Mouse (Mus musculus) cerebellum, adult 2 months (tissue): ENCODE results near the gene Zfhx3. TPM values are rescaled to one million over a fixed set of nuclear protein-coding genes. Genes with fewer than 3 reads are reported as not detected.
A peak's percentile ranks its signal among the peaks of the same experiment; 100 is the strongest.

Experiments used
- DNase-seq, 2 experiments: peaks; one replicate each; pipeline ENCODE4 v3.0.0; 2021
- H3K27ac ChIP-seq: fragments of 200-500 bp; 2 replicates; pipeline ENCODE4 v1.5.1; 2012; ENCODE audit warnings: low read length, control low read depth, inconsistent platforms; ENCODE audit not compliant: insufficient read depth
- H3K27me3 ChIP-seq: fragments of 200-500 bp; 2 replicates; pipeline ENCODE4 v1.6.1; 2012; ENCODE audit warnings: inconsistent platforms, mild to moderate bottlenecking, low read length, moderate library complexity; ENCODE audit not compliant: control insufficient read depth, insufficient read depth
- H3K4me1 ChIP-seq: fragments of 200-500 bp; 2 replicates; pipeline ENCODE4 v1.6.1; 2011; ENCODE audit warnings: low read length; ENCODE audit not compliant: control insufficient read depth, insufficient read depth
- H3K4me3 ChIP-seq: fragments of 200-500 bp; replicated peaks from 2 replicates; pipeline ENCODE3; 2011; ENCODE audit warnings: mild to moderate bottlenecking, low read depth, low read length, control low read depth; ENCODE audit not compliant: insufficient read depth
- CTCF ChIP-seq: fragments of 200-500 bp; IDR thresholded peaks from 2 replicates; pipeline ENCODE4 v1.5.1; 2011; ENCODE audit warnings: low read depth, mild to moderate bottlenecking, control low read depth, low read length, moderate library complexity, borderline replicate concordance; ENCODE audit not compliant: insufficient read depth
- POLR2A ChIP-seq: fragments of 200-500 bp; IDR thresholded peaks from 2 replicates; pipeline ENCODE4 v1.6.1; 2011; ENCODE audit warnings: low read length, control low read depth, borderline replicate concordance; ENCODE audit not compliant: insufficient read depth
- WGBS: fragments of 180-500 bp; shearing (Covaris S2); methylation state at CpG from one replicate; pipeline ENCODE4 v1.1.7; 2018; 5-methylcytosine and 5-hydroxymethylcytosine counted together
- polyA plus RNA-seq: library from polyadenylated mRNA; depleted of rRNA; stranded (reverse); fragments of >200 nt; gene quantifications from 2 replicates; pipeline ENCODE4 v1.2.3, GENCODE M21; 2012

Zfhx3 gene
- polyA plus RNA-seq, 1 experiment: 3.3 TPM

DNA sequence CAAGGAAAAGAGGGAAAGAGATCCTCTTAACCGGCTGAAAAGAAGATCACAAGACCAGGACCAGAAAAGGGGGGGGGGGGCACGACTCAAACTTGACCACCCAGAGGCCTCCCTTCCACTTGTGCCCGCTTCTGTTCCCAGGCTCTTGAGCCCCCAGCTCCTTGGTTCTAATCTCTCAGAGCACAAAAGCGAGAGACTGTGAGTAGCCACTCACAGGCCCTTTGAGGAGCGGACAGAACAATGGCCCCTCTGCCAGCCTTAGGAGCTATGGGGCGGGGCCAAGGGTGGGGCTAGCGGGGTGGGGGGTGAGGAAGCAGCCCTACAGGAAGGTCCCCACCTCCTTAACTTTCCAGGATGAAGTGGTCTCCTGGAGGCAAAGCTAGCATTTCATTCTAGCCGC is 508.4 kb downstream of the Zfhx3 start:
- Histone ChIP-seq H3K4me1 (no peaks in the 10 kb centered on the region), H3K27ac (no peak overlapping the region), H3K4me3 (no peak overlapping the region), H3K27me3 (no peaks in the 10 kb centered on the region)
- no peak for DNase-seq
- WGBS: 29% methylated on average over 8 of the region's 8 CpGs
- TF ChIP-seq POLR2A (no peak), CTCF (no peak)

DNA sequence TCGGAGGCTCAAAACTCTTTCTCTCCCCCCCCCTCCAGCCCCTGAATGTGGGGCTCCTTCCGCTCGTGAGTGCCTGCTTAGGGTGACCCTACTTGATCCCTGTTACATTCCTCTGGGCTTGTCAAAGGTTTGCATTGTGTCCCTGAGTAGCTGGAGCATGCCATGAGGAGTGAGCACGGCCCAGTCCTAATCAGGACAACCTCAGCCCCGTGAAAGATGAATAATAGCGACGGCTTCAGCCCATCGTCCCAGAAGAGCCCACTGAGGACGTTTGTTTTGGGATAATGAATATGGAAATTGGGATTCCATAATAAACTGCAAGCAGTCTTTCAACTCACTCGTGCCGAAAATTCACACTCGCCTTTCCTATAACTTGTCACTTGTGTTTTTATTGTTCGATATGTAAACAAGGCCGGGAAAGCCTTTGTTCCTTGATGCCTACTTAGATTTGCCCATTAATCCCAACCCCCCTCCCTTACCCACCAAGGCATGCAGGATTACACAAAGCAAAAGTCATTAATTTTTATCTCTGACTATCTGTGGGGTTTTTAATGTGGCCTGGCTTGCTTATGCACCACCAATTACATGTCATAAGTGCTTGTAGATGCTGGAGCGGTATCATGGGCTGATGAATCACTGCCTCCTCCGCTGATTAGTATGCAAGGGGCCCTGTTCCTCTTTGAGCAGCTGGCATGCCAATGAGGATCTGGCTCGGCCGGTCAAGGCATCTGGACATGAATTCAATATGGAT is 512.3 kb downstream of the Zfhx3 start:
- no peaks in the 10 kb centered on the region for H3K4me1 ChIP-seq
- no peaks in the 10 kb centered on the region for H3K27me3 ChIP-seq
- TF ChIP-seq POLR2A (no peak), CTCF (no peak)
- no peak overlapping the region for H3K4me3 ChIP-seq
- no peak overlapping the region for H3K27ac ChIP-seq
- WGBS: 31% methylated on average over 18 of the region's 18 CpGs
- DNase-seq: no peak

DNA sequence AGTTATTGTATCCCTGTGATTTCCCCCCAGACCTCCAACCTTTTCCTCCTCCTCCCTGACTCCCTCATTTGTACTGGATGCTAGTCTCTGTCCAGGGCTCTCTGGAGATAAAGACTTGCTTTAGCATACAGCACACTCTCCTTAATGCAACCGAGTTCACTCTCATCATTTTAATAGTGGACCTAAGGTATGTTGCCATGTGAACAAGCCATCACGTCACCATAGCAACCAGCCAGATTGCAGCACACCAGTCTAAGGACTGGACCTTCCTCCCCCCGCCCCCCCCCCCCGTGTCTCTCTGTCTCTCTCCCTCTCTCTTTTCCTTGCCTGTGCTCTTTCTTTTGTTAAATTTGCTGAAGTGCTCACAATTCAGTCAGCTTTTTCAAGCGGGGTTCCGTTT is 524.2 kb downstream of the Zfhx3 start:
- Histone ChIP-seq H3K27ac (no peak overlapping the region), H3K27me3 (no peaks in the 10 kb centered on the region), H3K4me1 (no peaks in the 10 kb centered on the region), H3K4me3 (no peak overlapping the region)
- no peak for DNase-seq
- whole genome bisulfite sequencing: 62% methylated on average over 6 of the region's 6 CpGs
- TF ChIP-seq CTCF: no peak
- TF ChIP-seq POLR2A: no peak

DNA sequence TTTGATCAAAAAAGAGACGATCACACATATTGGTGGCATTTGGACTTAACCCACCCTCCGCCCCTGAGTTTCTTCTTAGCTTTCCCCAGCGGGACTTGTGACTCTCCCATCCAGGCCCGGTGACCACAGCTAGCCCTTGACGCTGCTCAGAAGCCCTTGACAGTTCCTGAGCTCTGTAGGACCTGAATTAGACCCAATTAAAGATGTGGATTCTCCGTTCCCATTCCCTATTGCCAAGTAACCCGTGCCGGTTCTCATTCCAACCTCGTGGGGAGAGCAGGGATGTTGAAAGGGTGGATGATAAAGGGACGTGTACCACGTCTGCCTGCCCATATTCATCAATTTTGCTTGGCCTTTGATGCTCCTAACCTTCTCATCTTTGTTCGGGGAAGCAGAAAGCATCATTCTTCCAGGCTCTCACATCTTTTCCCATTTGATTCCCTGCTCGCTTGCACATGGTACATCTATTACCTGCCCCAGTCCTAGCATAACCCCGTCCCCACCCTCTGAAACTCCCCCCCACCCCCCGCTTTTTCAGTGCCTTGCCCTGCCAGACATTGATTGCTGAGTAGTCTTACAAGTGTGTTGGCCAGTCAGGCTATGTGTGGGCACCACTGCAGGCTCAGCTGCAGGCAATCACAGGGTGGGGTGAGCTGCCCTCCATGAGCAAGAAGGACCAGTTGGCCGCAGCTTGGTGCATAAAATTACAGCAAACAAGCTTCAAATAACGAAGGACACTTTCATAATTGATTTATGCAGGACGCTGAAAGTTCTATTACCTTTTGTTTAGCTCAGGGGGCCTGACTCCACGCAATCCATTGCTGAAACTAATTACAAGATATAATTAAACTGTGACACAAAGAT is 525.0 kb downstream of the Zfhx3 start:
- Histone ChIP-seq H3K27ac (no peak overlapping the region), H3K27me3 (no peaks in the 10 kb centered on the region), H3K4me1 (no peaks in the 10 kb centered on the region), H3K4me3 (no peak overlapping the region)
- DNase-seq: no peak
- TF ChIP-seq CTCF (no peak), POLR2A (no peak)
- WGBS: 72% methylated on average over 19 of the region's 19 CpGs

DNA sequence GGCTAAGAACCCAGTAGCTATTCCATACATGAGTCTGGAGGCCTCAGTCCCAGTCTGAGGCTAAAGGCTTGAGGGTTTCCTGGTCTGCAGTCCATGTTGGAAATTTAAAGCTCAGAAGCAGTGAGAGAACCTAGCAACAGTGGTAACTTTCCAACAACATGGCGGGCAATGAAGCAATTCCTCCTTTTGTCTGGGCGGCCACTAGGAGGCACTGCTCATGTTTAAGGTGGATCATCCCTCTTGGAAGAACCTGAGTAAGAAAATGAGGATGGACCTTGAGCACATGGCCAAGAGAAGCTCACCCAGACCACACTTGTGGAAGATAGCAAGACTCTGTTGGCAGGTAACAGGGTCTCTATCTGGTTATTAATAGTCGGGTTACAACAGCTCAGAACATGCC is 527.8 kb downstream of the Zfhx3 start:
- DNase-seq: no peak
- Histone ChIP-seq H3K27ac (no peak overlapping the region), H3K27me3 (no peaks in the 10 kb centered on the region), H3K4me1 (no peaks in the 10 kb centered on the region), H3K4me3 (no peak overlapping the region)
- WGBS: 93% methylated on average over 3 of the region's 3 CpGs
- TF ChIP-seq POLR2A (no peak), CTCF (no peak)

DNA sequence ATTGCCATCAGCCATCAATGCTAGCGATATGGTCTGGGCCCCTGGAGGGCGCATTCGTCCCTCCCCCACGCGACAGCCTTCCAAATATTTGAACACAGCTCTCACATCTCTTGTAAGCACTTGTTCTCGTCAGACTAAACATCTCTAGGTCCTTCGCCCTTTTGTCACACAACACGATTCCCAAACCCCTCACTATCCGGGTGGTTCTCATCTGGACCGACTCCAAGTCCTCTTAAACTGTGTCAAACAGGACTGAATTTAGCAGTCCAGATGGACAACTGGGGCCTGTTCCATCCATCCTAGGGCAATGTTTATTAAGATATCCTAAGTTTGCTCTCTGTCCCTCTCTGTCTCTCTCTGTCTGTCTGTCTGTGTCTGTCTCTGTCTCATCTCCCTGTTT is 532.1 kb downstream of the Zfhx3 start:
- 60% methylated on average over 10 of the region's 10 CpGs for WGBS
- Histone ChIP-seq H3K27me3 (peaks cover 1% of the 10 kb centered on the region; the same call in 1 of the 2 replicates), H3K4me3 (no peak overlapping the region), H3K4me1 (no peaks in the 10 kb centered on the region), H3K27ac (no peak overlapping the region)
- DNase-seq: no peak
- TF ChIP-seq POLR2A (no peak), CTCF (no peak)

DNA sequence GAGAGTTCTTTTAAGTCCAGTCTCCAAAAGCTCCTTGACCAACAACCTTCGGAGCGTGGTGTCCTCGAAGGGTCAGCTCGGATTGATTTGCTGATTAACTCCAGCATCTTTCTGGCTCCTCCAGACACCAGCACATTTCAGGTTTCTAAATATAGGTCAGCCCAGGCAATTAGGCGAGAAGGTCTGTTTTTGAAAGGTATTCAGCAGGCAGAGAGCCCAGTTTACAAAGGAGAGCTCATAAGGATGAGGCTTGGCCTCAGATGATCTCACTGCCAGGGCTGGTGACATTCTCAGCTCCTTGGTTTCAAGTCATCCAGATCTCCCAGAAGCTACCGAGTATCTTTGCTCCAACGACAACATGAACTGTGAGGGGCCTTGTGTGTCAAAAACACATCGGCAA is 535.7 kb downstream of the Zfhx3 start:
- H3K27me3 ChIP-seq: peaks cover 1% of the 10 kb centered on the region; the same call in 1 of the 2 replicates
- 33% methylated on average over 8 of the region's 8 CpGs for WGBS
- no peak overlapping the region for H3K27ac ChIP-seq
- TF ChIP-seq POLR2A (no peak), CTCF (no peak)
- no peaks in the 10 kb centered on the region for H3K4me1 ChIP-seq
- peak in 1 of 2 experiments; percentile 13 for DNase-seq
- no peak overlapping the region for H3K4me3 ChIP-seq
